Mouse (Mus musculus) kidney, postnatal 0 days (tissue): ENCODE results near the gene Nps. TPM values are rescaled to one million over a fixed set of nuclear protein-coding genes. Genes with fewer than 3 reads are reported as not detected.
A peak's percentile ranks its signal among the peaks of the same experiment; 100 is the strongest.
"Not testable (repeated sequence)": the region's sequence is repeated elsewhere in the genome, so short reads cannot be mapped to it uniquely, and the experiment has no call there.

Experiments used
- ATAC-seq: fragments of 200-750 bp; cut with Nextera tagmentation; replicated peaks from 2 replicates; pipeline ENCODE4 v1.8.0; 2017; ENCODE audit warnings: low read depth, moderate number of reproducible peaks, moderate TSS enrichment, moderate library complexity; ENCODE audit not compliant: low FRiP score
- DNase-seq: peaks from one replicate; pipeline ENCODE4 v3.0.0-alpha.2; 2016; ENCODE audit warnings: low spot score
- H3K27ac ChIP-seq: fragments of 300-500 bp; sonication (generic); 2 replicates; pipeline ENCODE4 v1.5.1; 2014; ENCODE audit warnings: mild to moderate bottlenecking
- H3K27me3 ChIP-seq: fragments of 300-500 bp; sonication (generic); 2 replicates; pipeline ENCODE4 v1.6.1; 2014; ENCODE audit warnings: low read length, mixed read lengths; ENCODE audit not compliant: insufficient read depth
- H3K36me3 ChIP-seq: fragments of 300-500 bp; sonication (generic); 2 replicates; pipeline ENCODE4 v1.6.1; 2014; ENCODE audit warnings: low read length, mixed read lengths; ENCODE audit not compliant: insufficient read depth
- H3K4me1 ChIP-seq: fragments of 300-500 bp; sonication (generic); replicated peaks from 2 replicates; pipeline ENCODE4 v1.6.1; 2014; ENCODE audit warnings: antibody characterized with exemption, low read length, mixed read lengths; ENCODE audit not compliant: insufficient read depth
- H3K4me2 ChIP-seq: fragments of 300-500 bp; sonication (generic); 2 replicates; pipeline ENCODE4 v1.6.1; 2014; ENCODE audit warnings: mild to moderate bottlenecking, low read length, moderate library complexity, mixed read lengths
- H3K4me3 ChIP-seq: fragments of 300-500 bp; sonication (generic); replicated peaks from 2 replicates; pipeline ENCODE4 v1.5.1; 2014; ENCODE audit warnings: low read depth, low read length
- H3K9ac ChIP-seq: fragments of 300-500 bp; sonication (generic); 2 replicates; pipeline ENCODE4 v1.6.1; 2014; ENCODE audit warnings: low read depth, low read length
- H3K9me3 ChIP-seq: fragments of 300-500 bp; sonication (generic); replicated peaks from 2 replicates; pipeline ENCODE4 v1.6.1; 2016; ENCODE audit warnings: low read length, inconsistent platforms, mixed read lengths
- CTCF ChIP-seq: IDR thresholded peaks from 2 replicates; pipeline ENCODE4 v1.5.1; 2016; ENCODE audit warnings: antibody characterized with exemption, low read depth, mild to moderate bottlenecking, moderate library complexity
- WGBS: fragments of 180-500 bp; shearing (Covaris S2); extraction: QIAGEN DNeasy Blood & Tissue Kit; methylation state at CpG from one replicate; pipeline ENCODE4 v1.1.7; 2014; 5-methylcytosine and 5-hydroxymethylcytosine counted together
- polyA plus RNA-seq: library from polyadenylated mRNA; unstranded; fragments of >200 nt; fragmentation: Nextera tagmentation; extraction: Ambion mirVana; gene quantifications from 2 replicates; pipeline ENCODE4 v1.2.1, GENCODE M21; 2015

Gene Nps
- polyA plus RNA-seq = 0.18 TPM in 1 of 2 replicates, not detected in the other

- not testable (repeated sequence) for DNase-seq, H3K4me1 ChIP-seq, H3K36me3 ChIP-seq, H3K27me3 ChIP-seq, H3K4me2 ChIP-seq, H3K4me3 ChIP-seq, H3K9ac ChIP-seq, ATAC-seq, H3K27ac ChIP-seq, H3K9me3 ChIP-seq
- WGBS = 90% methylated on average over 19 of the region's 19 CpGs
Measured at GRCm38 (mm10) chr7:135258053-135258753, at the start of gene Nps. TSS of gene Nps (plus strand) at chr7:135258703.

GRCm38 (mm10) chr7:135208947-135209567, 49.4 kb upstream of the Nps start:
- H3K4me3 ChIP-seq = no peak overlapping the region
- no peak overlapping the region for H3K9ac ChIP-seq
- TF ChIP-seq CTCF = no peak
- ATAC-seq (no peak), DNase-seq (no peak)
- 94% methylated on average over 6 of the region's 6 CpGs for WGBS
- H3K27me3 ChIP-seq = no peaks in the 10 kb centered on the region
- no peaks in the 10 kb centered on the region for H3K9me3 ChIP-seq
- no peaks in the 10 kb centered on the region for H3K36me3 ChIP-seq
- no peak overlapping the region for H3K27ac ChIP-seq
- H3K4me1 ChIP-seq = no peaks in the 10 kb centered on the region
- no peak overlapping the region for H3K4me2 ChIP-seq

- no peak for TF ChIP-seq CTCF
- no peak overlapping the region for H3K4me2 ChIP-seq
- no peak overlapping the region for H3K27ac ChIP-seq
- ATAC-seq = no peak
- H3K36me3 ChIP-seq = no peaks in the 10 kb centered on the region
- no peaks in the 10 kb centered on the region for H3K4me1 ChIP-seq
- H3K9me3 ChIP-seq = no peaks in the 10 kb centered on the region
- H3K27me3 ChIP-seq = no peaks in the 10 kb centered on the region
- no peak overlapping the region for H3K4me3 ChIP-seq
- DNase-seq = no peak
- no peak overlapping the region for H3K9ac ChIP-seq
Measured at GRCm38 (mm10) chr7:135210296-135210695, 48.2 kb upstream of the Nps start.

- Histone ChIP-seq H3K9me3 (no peaks in the 10 kb centered on the region), H3K4me2 (no peak overlapping the region), H3K4me3 (no peak overlapping the region), H3K27ac (no peak overlapping the region), H3K36me3 (no peaks in the 10 kb centered on the region), H3K4me1 (no peaks in the 10 kb centered on the region), H3K9ac (no peak overlapping the region), H3K27me3 (no peaks in the 10 kb centered on the region)
- DNase-seq (no peak), ATAC-seq (no peak)
- no peak for TF ChIP-seq CTCF
- WGBS = 92% methylated on average over 2 of the region's 2 CpGs
Measured at GRCm38 (mm10) chr7:135210831-135211230, 47.7 kb upstream of the Nps start.

GRCm38 (mm10) chr7:135212505-135212904, 46.0 kb upstream of the Nps start:
- ATAC-seq (no peak; the same call in 1 of the 2 replicates), DNase-seq (peak; percentile 86)
- no peaks in the 10 kb centered on the region for H3K9me3 ChIP-seq
- H3K36me3 ChIP-seq = no peaks in the 10 kb centered on the region
- H3K4me3 ChIP-seq = no peak overlapping the region
- no peak overlapping the region for H3K27ac ChIP-seq
- H3K9ac ChIP-seq = no peak overlapping the region
- no peak overlapping the region for H3K4me2 ChIP-seq
- H3K4me1 ChIP-seq = no peaks in the 10 kb centered on the region
- 13% methylated on average over 2 of the region's 2 CpGs for WGBS
- H3K27me3 ChIP-seq = no peaks in the 10 kb centered on the region
- no peak for TF ChIP-seq CTCF

GRCm38 (mm10) chr7:135221475-135221874, 37.0 kb upstream of the Nps start:
- Histone ChIP-seq H3K27me3 (no peaks in the 10 kb centered on the region), H3K9me3 (no peaks in the 10 kb centered on the region), H3K9ac (no peak overlapping the region), H3K4me2 (no peak overlapping the region), H3K36me3 (no peaks in the 10 kb centered on the region), H3K4me3 (no peak overlapping the region), H3K4me1 (no peaks in the 10 kb centered on the region), H3K27ac (no peak overlapping the region)
- TF ChIP-seq CTCF = no peak
- DNase-seq (no peak), ATAC-seq (no peak)
- WGBS = 87% methylated on average over 2 of the region's 2 CpGs
